Mouse (Mus musculus) intestine, postnatal 0 days (tissue): ENCODE data around the gene Pmm2. TPM values are rescaled to one million over a fixed set of nuclear protein-coding genes. Genes with fewer than 3 reads are reported as not detected.
A peak's percentile ranks its signal among the peaks of the same experiment; 100 is the strongest.

Source experiments
- ATAC-seq: fragments of 200-750 bp; cut with Nextera tagmentation; 2 replicates; pipeline ENCODE4 v1.8.0; 2017; ENCODE audit warnings: mild to moderate bottlenecking, moderate TSS enrichment, moderate library complexity
- H3K27ac ChIP-seq: fragments of 300-500 bp; sonication (generic); 2 replicates; pipeline ENCODE4 v1.5.1; 2014; ENCODE audit warnings: mild to moderate bottlenecking, low read depth, low read length, moderate library complexity
- H3K27me3 ChIP-seq: fragments of 300-500 bp; sonication (generic); replicated peaks from 2 replicates; pipeline ENCODE4 v1.6.1; 2014; ENCODE audit warnings: low read length, mixed read lengths; ENCODE audit not compliant: control insufficient read depth, insufficient read depth
- H3K36me3 ChIP-seq: fragments of 300-500 bp; sonication (generic); 2 replicates; pipeline ENCODE4 v1.6.1; 2014; ENCODE audit warnings: mild to moderate bottlenecking, moderate library complexity; ENCODE audit not compliant: control insufficient read depth, insufficient read depth
- H3K4me1 ChIP-seq: fragments of 300-500 bp; sonication (generic); replicated peaks from 2 replicates; pipeline ENCODE4 v1.6.1; 2014; ENCODE audit warnings: antibody characterized with exemption, low read length, mixed read lengths; ENCODE audit not compliant: control insufficient read depth, insufficient read depth
- H3K4me2 ChIP-seq: fragments of 300-500 bp; sonication (generic); replicated peaks from 2 replicates; pipeline ENCODE4 v1.6.1; 2014; ENCODE audit warnings: low read depth, mild to moderate bottlenecking, moderate library complexity
- H3K4me3 ChIP-seq: fragments of 300-500 bp; sonication (generic); 2 replicates; pipeline ENCODE4 v1.5.1; 2014; ENCODE audit warnings: low read depth, low read length
- H3K9ac ChIP-seq: fragments of 300-500 bp; sonication (generic); 2 replicates; pipeline ENCODE4 v1.6.1; 2014; ENCODE audit warnings: mild to moderate bottlenecking, low read depth, low read length
- H3K9me3 ChIP-seq: fragments of 300-500 bp; sonication (generic); 2 replicates; pipeline ENCODE4 v1.6.1; 2016; ENCODE audit warnings: mixed run types; ENCODE audit not compliant: control insufficient read depth
- CTCF ChIP-seq: sonication (generic); IDR thresholded peaks from 2 replicates; pipeline ENCODE4 v1.5.1; 2016; ENCODE audit warnings: low read depth, mild to moderate bottlenecking, control low read depth, antibody characterized with exemption, moderate library complexity
- WGBS: fragments of 180-500 bp; shearing (Covaris S2); extraction: QIAGEN DNeasy Blood & Tissue Kit; methylation state at CpG from one replicate; pipeline ENCODE4 v1.1.7; 2014; 5-methylcytosine and 5-hydroxymethylcytosine counted together
- polyA plus RNA-seq: library from polyadenylated mRNA; unstranded; fragments of >200 nt; fragmentation: Nextera tagmentation; extraction: Ambion mirVana; gene quantifications from 2 replicates; pipeline ENCODE4 v1.2.1, GENCODE M21; 2015

The Pmm2 gene
- polyA plus RNA-seq, 1 experiment from 2014 or later = 116 TPM

- H3K4me2 ChIP-seq = no peak within 1 kb of the TSS
- WGBS = 76% methylated on average over 5 of the region's 5 CpGs
- TF ChIP-seq CTCF = no peak
- no peaks in the 10 kb centered on the region for H3K4me1 ChIP-seq
- H3K36me3 ChIP-seq = no peaks in the 10 kb centered on the region
- no peak for ATAC-seq
- no peaks in the 10 kb centered on the region for H3K27me3 ChIP-seq
- no peak within 1 kb of the TSS for H3K9ac ChIP-seq
- no peak within 1 kb of the TSS for H3K4me3 ChIP-seq
- H3K9me3 ChIP-seq = no peaks in the 10 kb centered on the region
- no peak within 1 kb of the TSS for H3K27ac ChIP-seq
Observed at GRCm38 (mm10) chr16:8680470-8680869, 43.0 kb downstream of the Pmm2 start, which contains the start of gene Gm5767. Gm5767 (plus strand) TSS chr16:8680770.

GRCm38 (mm10) chr16:8685087-8685486 is 47.6 kb downstream of the Pmm2 start:
- H3K4me2 ChIP-seq = no peak overlapping the region
- no peaks in the 10 kb centered on the region for H3K9me3 ChIP-seq
- peaks cover 14% of the 10 kb centered on the region for H3K36me3 ChIP-seq
- no peak overlapping the region for H3K9ac ChIP-seq
- H3K27me3 ChIP-seq = no peaks in the 10 kb centered on the region
- TF ChIP-seq CTCF = no peak
- H3K27ac ChIP-seq = no peak overlapping the region
- H3K4me3 ChIP-seq = no peak overlapping the region
- WGBS = 46% methylated on average over 4 of the region's 4 CpGs
- ATAC-seq = no peak
- no peaks in the 10 kb centered on the region for H3K4me1 ChIP-seq

- peaks cover 25% of the 10 kb centered on the region for H3K36me3 ChIP-seq
- 0 out of 2 replicates have a peak overlapping the region, but pooled peaks have one; percentile 17 for H3K4me2 ChIP-seq
- whole genome bisulfite sequencing = 52% methylated on average over 7 of the region's 7 CpGs
- H3K9me3 ChIP-seq = no peaks in the 10 kb centered on the region
- no peaks in the 10 kb centered on the region for H3K4me1 ChIP-seq
- no peaks in the 10 kb centered on the region for H3K27me3 ChIP-seq
- H3K9ac ChIP-seq = no peak overlapping the region
- H3K27ac ChIP-seq = no peak overlapping the region; the same call in 1 of the 2 replicates
- H3K4me3 ChIP-seq = no peak overlapping the region
- peak; percentile 50 for ATAC-seq
- TF ChIP-seq CTCF = peak; percentile 95
Observed at GRCm38 (mm10) chr16:8686121-8686870, 48.8 kb downstream of the Pmm2 start.

- no peak for TF ChIP-seq CTCF
- H3K27ac ChIP-seq = peak overlapping the region; percentile 50; the same call in 1 of the 2 replicates
- no peaks in the 10 kb centered on the region for H3K27me3 ChIP-seq
- no peaks in the 10 kb centered on the region for H3K4me1 ChIP-seq
- H3K4me2 ChIP-seq = 0 out of 2 replicates have a peak overlapping the region, but pooled peaks have one; percentile 17
- peak; percentile 54 for ATAC-seq
- 67% methylated on average over 11 of the region's 11 CpGs for WGBS
- no peak overlapping the region for H3K9ac ChIP-seq
- no peaks in the 10 kb centered on the region for H3K9me3 ChIP-seq
- no peak overlapping the region for H3K4me3 ChIP-seq
- peaks cover 32% of the 10 kb centered on the region for H3K36me3 ChIP-seq
Observed at GRCm38 (mm10) chr16:8686871-8687535, 49.5 kb downstream of the Pmm2 start.

- no peak overlapping the region for H3K4me2 ChIP-seq
- no peaks in the 10 kb centered on the region for H3K4me1 ChIP-seq
- H3K4me3 ChIP-seq = no peak overlapping the region
- peak; percentile 58; the same call in 1 of the 2 replicates for ATAC-seq
- H3K27me3 ChIP-seq = no peaks in the 10 kb centered on the region
- TF ChIP-seq CTCF = no peak
- peak overlapping the region; percentile 50; the same call in 1 of the 2 replicates for H3K27ac ChIP-seq
- no peaks in the 10 kb centered on the region for H3K9me3 ChIP-seq
- H3K9ac ChIP-seq = no peak overlapping the region
- H3K36me3 ChIP-seq = peaks cover 39% of the 10 kb centered on the region
Observed at GRCm38 (mm10) chr16:8687559-8688112, 50.2 kb downstream of the Pmm2 start.

- H3K27me3 ChIP-seq = no peaks in the 10 kb centered on the region
- no peaks in the 10 kb centered on the region for H3K9me3 ChIP-seq
- H3K27ac ChIP-seq = no peak overlapping the region
- no peak for ATAC-seq
- peaks cover 61% of the 10 kb centered on the region for H3K36me3 ChIP-seq
- 91% methylated on average over 11 of the region's 11 CpGs for WGBS
- TF ChIP-seq CTCF = no peak
- H3K4me1 ChIP-seq = no peaks in the 10 kb centered on the region
- no peak overlapping the region for H3K4me3 ChIP-seq
- no peak overlapping the region for H3K4me2 ChIP-seq
- H3K9ac ChIP-seq = no peak overlapping the region
Observed at GRCm38 (mm10) chr16:8689979-8690656, 52.6 kb downstream of the Pmm2 start.
